Mouse (Mus musculus): ENCODE measurements around the gene Spaar.

DNA sequence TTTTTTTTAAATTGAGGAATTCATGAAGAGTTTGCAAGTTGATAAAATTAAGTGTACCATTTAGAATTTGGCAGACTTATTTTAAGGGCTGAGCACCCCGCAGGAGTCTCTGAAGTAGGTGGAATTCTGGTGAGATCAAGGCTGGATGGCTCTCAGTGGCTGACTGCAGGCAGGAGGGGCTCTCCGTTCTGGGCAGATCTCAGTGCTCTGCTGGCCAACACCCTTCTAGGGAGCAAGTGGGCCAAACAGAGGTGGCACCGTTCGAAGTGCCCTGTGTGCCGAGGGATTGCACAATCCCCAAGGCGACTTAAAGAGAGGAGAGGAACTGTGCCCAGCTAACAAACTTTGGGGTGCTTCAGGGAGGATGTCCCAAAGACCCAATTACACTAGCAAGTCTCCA lies 20.0 kb upstream of the Spaar start, which contains the start of gene Olfr71:
- no peak for TF ChIP-seq POLR2A (IDR thresholded peaks at IDR 0.05; ENCODE audit: low read depth, low read length)
- TF ChIP-seq CTCF (IDR thresholded peaks at IDR 0.05; ENCODE audit: extremely low read depth, insufficient read depth, insufficient read length, insufficient replicate concordance), result no peak
